Mouse (Mus musculus) heart, postnatal 0 days (tissue): ENCODE data around the gene Srf.

Source experiments
- CTCF ChIP-seq: IDR thresholded peaks from 2 replicates; pipeline ENCODE4 v1.5.1; 2016; ENCODE audit warnings: antibody characterized with exemption, control low read depth, low read depth
- EP300 ChIP-seq: IDR thresholded peaks from 2 replicates; pipeline ENCODE4 v1.6.1; 2016; ENCODE audit warnings: antibody characterized with exemption, low read depth

DNA sequence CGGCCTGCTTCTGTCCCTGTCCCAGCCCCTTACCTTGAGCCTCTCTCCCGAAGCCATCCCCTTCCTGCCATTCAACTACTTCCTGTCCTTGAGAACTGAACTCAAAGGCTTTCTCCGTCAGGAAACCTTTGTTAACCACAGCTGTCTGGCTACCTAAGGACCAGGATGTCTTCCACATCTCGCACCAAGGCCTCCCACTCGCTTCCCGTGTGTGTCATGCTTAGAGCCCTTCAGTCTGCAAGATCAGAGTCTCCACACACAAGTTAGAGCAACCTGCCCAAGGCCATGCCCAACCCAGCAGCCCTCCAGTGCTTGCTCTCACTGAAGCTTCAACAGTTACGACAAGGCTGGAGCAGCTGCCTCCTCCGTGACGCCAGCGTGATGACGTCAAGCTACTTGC lies 15.0 kb upstream of the Srf start:
- TF ChIP-seq CTCF (no peak), EP300 (no peak)
